8 mouse cellular contexts compared by ENCODE assay signal in genomic region chr10:79926491-79927323, GRCm38 (mm10). TPM values are rescaled to one million over a fixed set of nuclear protein-coding genes. Genes with fewer than 3 reads are reported as not detected.
DNase-seq lines count a peak whose midpoint lies in the region; ATAC-seq lines count a peak whose summit lies in the region.

TSS of gene Arid3a (plus strand) at chr10:79927043.

- peaks cover 12% of the 10 kb centered on the region for H3K36me3 ChIP-seq in intestine, embryonic 14.5 days (ENCODE audit: control insufficient read depth, insufficient read depth, low read length)

- no peaks in the 10 kb centered on the region for H3K9me3 ChIP-seq in intestine, embryonic 14.5 days (ENCODE audit: control insufficient read depth, low read length)

- peak; percentile 95 for DNase-seq in adrenal gland, adult 2 months
- peak; percentile 97 for DNase-seq in embryo, embryonic 11 days
- peak; percentile 88 for DNase-seq in gastrocnemius, postnatal 25 days
- peak; percentile 95 for DNase-seq in intestine, embryonic 14.5 days (ENCODE audit: low spot score)
- DNase-seq in left cerebral cortex, postnatal 14 days (ENCODE audit: low spot score in 2 of 2): peak; percentile 86 to 87
- DNase-seq in right cerebral cortex, postnatal 14 days: peak; percentile 80
- peak; percentile 88 for DNase-seq in urinary bladder, postnatal 25 days (ENCODE audit: low spot score)

- intact Hi-C loops in left cerebral cortex, postnatal 14 days (cut with DNase I): no loop called here

- H3K9ac ChIP-seq in intestine, embryonic 14.5 days (ENCODE audit: low read length): peak within 1 kb of the TSS; percentile 76

- peak within 1 kb of the TSS; percentile 88 for H3K4me2 ChIP-seq in intestine, embryonic 14.5 days (ENCODE audit: low read length)

- peak within 1 kb of the TSS; percentile 58 for H3K4me3 ChIP-seq in intestine, embryonic 14.5 days (ENCODE audit: low read depth, low read length)

- peak; percentile 83 for ATAC-seq in intestine, embryonic 14.5 days (replicated peaks; ENCODE audit: low FRiP score, low TSS enrichment, low read depth)
- peak; percentile 70 for ATAC-seq in megakaryocyte-erythroid progenitor cell, adult 5-6 weeks (replicated peaks; ENCODE audit: low FRiP score, low TSS enrichment, poor library complexity, severe bottlenecking)

- peaks cover 22% of the 10 kb centered on the region for H3K4me1 ChIP-seq in intestine, embryonic 14.5 days (replicated peaks; ENCODE audit: control insufficient read depth, insufficient read depth, low read length)

- H3K27me3 ChIP-seq in intestine, embryonic 14.5 days (replicated peaks; ENCODE audit: control insufficient read depth, insufficient read depth, low read length): peaks cover 14% of the 10 kb centered on the region

- H3K27ac ChIP-seq in intestine, embryonic 14.5 days (ENCODE audit: low read depth): peak within 1 kb of the TSS; percentile 80

- WGBS in intestine, embryonic 14.5 days: under 1% methylated on average over 63 of the region's 63 CpGs

RNA-seq across cellular contexts. Expression of gene Arid3a, which starts in this region (rescaled TPM):
- total RNA-seq in adrenal gland, adult 2 months (2021): 1 to 10 TPM; 4.6 to 6.5 TPM
- polyA plus RNA-seq in adrenal gland, adult 2 months (2012; rRNA removed): 5.9 and 9.1 TPM in 2 replicates
- total RNA-seq in gastrocnemius, postnatal 25 days (2021): 1 to 10 TPM; 2.4 to 2.8 TPM
- 12.7 and 14.4 TPM in 2 replicates for polyA plus RNA-seq in intestine, embryonic 14.5 days (2014; fragmentation: Nextera tagmentation; extraction: Ambion mirVana)
- 1 to 10 TPM; 5.4 to 7.0 TPM for total RNA-seq in left cerebral cortex, postnatal 14 days (2021)
- total RNA-seq in megakaryocyte-erythroid progenitor cell, adult 5-6 weeks (2014; fragmentation: Nextera tagmentation): 4.4 and 5.9 TPM in 2 replicates
- 5.4 and 6.0 TPM in 2 replicates for total RNA-seq in megakaryocyte-erythroid progenitor cell, adult 5-6 weeks (2017)

Comparison
In these comparisons a context has a peak if more than half of its experiments do, and no peak if none do; other contexts are left out.
1. Peak in every context shown above with its lines: DNase-seq, ATAC-seq, H3K4me3 ChIP-seq and H3K27ac ChIP-seq.